Mouse (Mus musculus): ENCODE measurements around the gene Fli1. TPM values are rescaled to one million over a fixed set of nuclear protein-coding genes. Genes with fewer than 3 reads are reported as not detected.

Gene Fli1
- total and polyA plus RNA-seq, 3 experiments: 13.8 to 171 (median 24.3) TPM

GRCm38 (mm10) chr9:32559859-32560258 lies 17.2 kb upstream of the Fli1 start (continued):
- TF ChIP-seq SIN3A (IDR thresholded peaks at IDR 0.05; ENCODE audit: low read length): peak; percentile 55
- no peak for TF ChIP-seq ZKSCAN1 (IDR thresholded peaks at IDR 0.05; ENCODE audit: low read depth, low read length)
- TF ChIP-seq ETS1 (IDR thresholded peaks at IDR 0.05; ENCODE audit: low read depth, low read length): peak; percentile 75; the same call in 1 of the 2 replicates
- no peak for TF ChIP-seq SMC3 (IDR thresholded peaks at IDR 0.05; ENCODE audit: low read depth, low read length)
- no peak for TF ChIP-seq POLR2AphosphoS5 (IDR thresholded peaks at IDR 0.05; ENCODE audit: borderline replicate concordance, low read depth, low read length)
- TF ChIP-seq MAFK (IDR thresholded peaks at IDR 0.05; ENCODE audit: borderline replicate concordance, low read depth, low read length): peak; percentile 59; the same call in 1 of the 2 replicates

GRCm38 (mm10) chr9:32559454-32559853 lies 16.8 kb upstream of the Fli1 start:
- Histone ChIP-seq H3K4me1 (ENCODE audit: control insufficient read depth in 1 of 2, insufficient read depth in 2 of 2, low read length in 2 of 2) (peaks cover 16 to 42% of the 10 kb centered on the region in 2 experiments), H3K79me2 (ENCODE audit: control insufficient read depth, insufficient read depth, low read length, poor library complexity) (no peaks in the 10 kb centered on the region), H3K9ac (ENCODE audit: control insufficient read depth, low read depth, low read length, poor library complexity, severe bottlenecking) (no peak overlapping the region), H3K36me3 (ENCODE audit: control insufficient read depth in 1 of 2, insufficient read depth in 2 of 2, low read length in 2 of 2) (peaks cover 0 to 34% of the 10 kb centered on the region in 2 experiments; a peak in 2 of 4 replicates), H3K27me3 (ENCODE audit: control insufficient read depth in 1 of 2, insufficient read depth in 2 of 2, low read length in 2 of 2) (no peaks in the 10 kb centered on the region), H3K9me3 (replicated peaks; ENCODE audit: insufficient read depth, low read length) (no peaks in the 10 kb centered on the region), H3K4me3 (ENCODE audit: control insufficient read depth in 1 of 2, insufficient read depth in 1 of 2, low read depth in 2 of 2, low read length in 2 of 2) (peak overlapping the region in 1 of 2 experiments; percentile 9; a peak in 2 of 4 replicates), H3K27ac (ENCODE audit: control insufficient read depth, low read depth, low read length) (peak overlapping the region; percentile 24; the same call in 1 of the 2 replicates)
- DNase-seq (ENCODE audit: low read depth, low spot score): peak; percentile 34
- no peak for TF ChIP-seq NELFE (IDR thresholded peaks at IDR 0.05; ENCODE audit: low read depth, low read length)
- TF ChIP-seq GATA1 (IDR thresholded peaks at IDR 0.05; ENCODE audit: low read depth, low read length): 0 out of 2 replicates have a peak, but pooled peaks have one; percentile 20
- TF ChIP-seq TAL1 (IDR thresholded peaks at IDR 0.05; ENCODE audit: low read length): peak; percentile 44

GRCm38 (mm10) chr9:32556313-32556712 lies 13.7 kb upstream of the Fli1 start:
- peak; percentile 93 for TF ChIP-seq GATA1 (IDR thresholded peaks at IDR 0.05; ENCODE audit: low read depth, low read length)
- TF ChIP-seq TAL1 (IDR thresholded peaks at IDR 0.05; ENCODE audit: low read length): peak; percentile 73
- peak; percentile 95 for TF ChIP-seq RCOR1 (IDR thresholded peaks at IDR 0.05; ENCODE audit: low read depth, low read length)
- TF ChIP-seq ETS1 (IDR thresholded peaks at IDR 0.05; ENCODE audit: low read depth, low read length): peak; percentile 82
- peak; percentile 82 to 90 for TF ChIP-seq EP300 (IDR thresholded peaks at IDR 0.05; ENCODE audit: low read depth in 1 of 2, low read length in 2 of 2)
- TF ChIP-seq MAZ (IDR thresholded peaks at IDR 0.05; ENCODE audit: low read depth, low read length): peak; percentile 79; the same call in 1 of the 2 replicates
- TF ChIP-seq TCF12 (IDR thresholded peaks at IDR 0.05; ENCODE audit: low read depth, low read length): peak; percentile 95
- peak; percentile 77; the same call in 1 of the 2 replicates for TF ChIP-seq MEF2A (IDR thresholded peaks at IDR 0.05; ENCODE audit: extremely low read depth, insufficient replicate concordance, low read depth, low read length, poor library complexity, severe bottlenecking)
- TF ChIP-seq TBP (IDR thresholded peaks at IDR 0.05; ENCODE audit: low read depth, low read length): no peak
- no peak for TF ChIP-seq ZNF384 (IDR thresholded peaks at IDR 0.05; ENCODE audit: low read depth, low read length)
- no peak; the same call in 1 of the 2 replicates for TF ChIP-seq HCFC1 (IDR thresholded peaks at IDR 0.05; ENCODE audit: low read depth, low read length)

More at GRCm38 (mm10) chr9:32556313-32556712, 13.7 kb upstream of the Fli1 start:
- H3K27me3 ChIP-seq (ENCODE audit: control insufficient read depth in 1 of 2, insufficient read depth in 2 of 2, low read length in 2 of 2): no peaks in the 10 kb centered on the region
- H3K9me3 ChIP-seq (replicated peaks; ENCODE audit: insufficient read depth, low read length): no peaks in the 10 kb centered on the region
- H3K9ac ChIP-seq (ENCODE audit: control insufficient read depth, low read depth, low read length, poor library complexity, severe bottlenecking): peak overlapping the region; percentile 59
- peak; percentile 70 for DNase-seq (ENCODE audit: low read depth, low spot score)
- peaks cover 0 to 34% of the 10 kb centered on the region in 2 experiments; a peak in 2 of 4 replicates for H3K36me3 ChIP-seq (ENCODE audit: control insufficient read depth in 1 of 2, insufficient read depth in 2 of 2, low read length in 2 of 2)
- peak overlapping the region; percentile 75 for H3K27ac ChIP-seq (ENCODE audit: control insufficient read depth, low read depth, low read length)
- peaks cover 16 to 32% of the 10 kb centered on the region in 2 experiments for H3K4me1 ChIP-seq (ENCODE audit: control insufficient read depth in 1 of 2, insufficient read depth in 2 of 2, low read length in 2 of 2)
- no peaks in the 10 kb centered on the region for H3K79me2 ChIP-seq (ENCODE audit: control insufficient read depth, insufficient read depth, low read length, poor library complexity)
- peak overlapping the region; percentile 23 to 31; a peak in 3 of 4 replicates for H3K4me3 ChIP-seq (ENCODE audit: control insufficient read depth in 1 of 2, insufficient read depth in 1 of 2, low read depth in 2 of 2, low read length in 2 of 2)
